Mouse (Mus musculus): Measurements from ENCODE around the gene Itpr2. TPM values are rescaled to one million over a fixed set of nuclear protein-coding genes. Genes with fewer than 3 reads are reported as not detected.

The Itpr2 gene
- 6.0 and 9.5 TPM in 2 replicates for total RNA-seq (2014; fragmentation: Nextera tagmentation)
- total RNA-seq (2017), result 15.1 and 22.6 TPM in 2 replicates

DNA sequence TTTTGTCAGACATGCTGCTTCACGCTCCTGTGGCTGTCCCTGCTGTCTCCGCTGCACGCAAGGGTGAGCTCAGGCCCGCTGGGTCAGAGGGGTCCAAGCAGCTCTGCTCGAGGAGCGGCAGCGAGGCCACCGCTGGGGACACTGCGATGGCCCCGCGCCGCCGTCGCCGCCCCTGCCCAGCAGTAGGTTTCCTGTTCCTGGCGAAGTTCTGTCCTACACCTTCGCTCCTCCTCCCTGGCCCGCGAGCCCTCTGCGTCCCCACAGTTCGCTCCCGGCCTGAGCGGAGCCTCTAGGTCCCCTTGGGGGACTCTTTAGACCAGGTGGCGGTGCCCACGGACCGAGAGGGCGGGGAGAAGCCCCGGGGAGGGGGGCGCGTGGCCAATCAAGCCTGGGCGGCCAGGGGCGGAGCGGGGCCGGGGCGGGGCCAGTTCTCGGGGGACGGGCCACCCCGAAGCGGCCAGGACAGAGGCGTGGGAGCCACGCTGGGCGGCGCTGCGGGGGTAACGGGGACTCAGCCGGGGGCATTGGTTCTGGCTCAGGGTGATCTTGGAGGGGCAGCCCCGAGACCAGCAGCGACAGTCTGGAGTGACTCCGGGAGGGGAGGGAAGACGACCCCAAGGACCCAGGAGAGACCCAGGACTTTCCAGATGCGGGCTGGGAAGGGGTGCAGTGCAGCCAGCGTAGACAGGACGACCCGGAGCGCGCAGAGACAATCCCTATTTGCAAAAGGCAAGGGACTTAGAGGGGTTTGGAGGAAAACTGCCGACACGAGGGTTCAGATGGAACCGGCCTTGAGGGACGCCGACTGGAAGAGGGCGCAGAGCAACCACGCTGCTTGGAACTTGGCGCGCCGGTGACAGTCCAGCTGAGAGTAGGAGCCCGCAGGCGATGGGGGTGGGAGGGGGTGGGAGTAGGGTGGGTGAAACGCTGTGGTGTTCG, at the start of gene Itpr2:
Gene Itpr2 (minus strand): TSS at position 358 of the 939 bp plus-strand sequence.
- ATAC-seq (replicated peaks; ENCODE audit: poor library complexity, severe bottlenecking), result peak; percentile 84

DNA sequence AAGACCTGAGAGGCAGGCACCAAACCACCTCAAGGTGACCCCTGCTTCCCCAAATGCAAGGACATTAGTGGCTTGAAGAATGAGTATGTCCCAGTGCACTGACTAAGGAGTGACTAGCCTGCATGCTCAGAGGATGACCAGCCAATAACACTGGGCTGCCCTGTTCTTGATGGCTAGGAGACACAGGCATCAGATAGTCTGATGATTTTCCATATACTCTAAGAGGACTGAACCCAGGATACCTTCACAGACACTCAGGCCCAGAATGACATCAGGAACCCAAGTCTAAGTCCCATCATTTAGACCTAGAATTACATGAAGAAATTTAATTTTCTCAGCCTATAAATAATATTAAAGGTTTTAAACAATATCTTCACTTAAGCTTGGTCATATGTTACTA, 49.3 kb upstream of the Itpr2 start:
- no peak for ATAC-seq (replicated peaks; ENCODE audit: poor library complexity, severe bottlenecking)

DNA sequence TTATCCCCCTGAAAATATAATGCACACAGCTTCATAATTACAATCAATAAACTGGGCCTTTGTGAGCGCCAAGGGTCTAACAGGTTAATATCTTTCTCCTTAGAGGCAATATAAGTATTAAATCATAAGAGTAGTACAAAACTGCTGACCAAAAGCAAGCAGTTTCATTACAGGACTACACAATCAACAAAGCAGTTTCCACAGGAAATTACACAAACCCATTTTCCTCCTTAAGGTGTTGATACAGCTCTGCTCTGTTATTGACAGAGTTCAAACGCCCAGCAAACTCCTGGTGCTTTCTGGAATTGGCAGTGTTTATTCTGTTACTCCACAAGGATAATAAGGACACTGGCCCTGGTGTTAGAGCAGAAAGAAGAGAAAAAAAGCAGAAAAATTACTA, 48.4 kb upstream of the Itpr2 start:
- no peak for ATAC-seq (replicated peaks; ENCODE audit: poor library complexity, severe bottlenecking)

DNA sequence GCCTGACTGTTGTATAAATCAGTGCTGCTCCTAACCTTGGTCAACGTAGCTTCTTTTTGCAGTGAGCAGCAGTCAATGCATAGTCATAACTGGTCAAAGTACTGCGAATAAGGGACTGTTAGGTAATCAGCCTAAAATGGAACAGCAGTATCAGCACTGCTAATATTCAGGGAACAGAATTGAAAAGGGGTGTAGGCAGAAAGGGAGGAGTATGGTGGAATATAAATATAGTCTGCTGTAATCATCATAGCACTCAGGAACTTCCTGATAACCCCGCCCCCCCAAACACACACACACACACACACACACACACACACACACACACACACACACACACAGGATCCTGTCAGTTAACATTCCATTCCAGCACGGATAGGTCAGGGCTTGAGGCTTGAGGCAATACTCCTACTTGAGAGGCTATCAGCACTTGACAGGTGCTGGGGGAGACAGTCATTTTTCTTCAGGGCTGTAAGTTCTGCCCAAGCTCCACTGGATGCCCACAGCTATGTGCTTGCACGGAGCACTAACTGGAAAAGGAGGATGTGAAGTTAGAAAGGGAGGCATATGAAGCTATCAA, 43.4 kb upstream of the Itpr2 start:
- no peak for ATAC-seq (replicated peaks; ENCODE audit: poor library complexity, severe bottlenecking)

DNA sequence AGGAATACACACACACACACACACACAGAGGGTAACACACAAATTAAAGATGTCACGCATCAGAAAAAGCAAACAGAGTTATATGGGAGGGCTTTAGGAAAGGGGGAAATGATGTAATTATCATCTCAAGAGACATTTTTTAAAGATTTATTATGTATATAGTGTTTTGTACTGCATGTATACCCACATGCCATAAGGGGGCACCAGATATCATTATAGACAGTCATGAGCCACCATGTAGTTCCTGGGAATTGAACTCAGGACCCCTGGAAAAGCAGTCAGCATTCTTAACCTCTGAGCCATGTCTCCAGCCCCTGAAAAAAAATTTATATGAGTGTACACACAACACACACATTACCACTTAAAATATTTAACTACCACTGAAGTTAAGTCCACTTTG, 42.6 kb upstream of the Itpr2 start:
- ATAC-seq (replicated peaks; ENCODE audit: poor library complexity, severe bottlenecking), result peak; percentile 35; the same call in 1 of the 2 replicates

DNA sequence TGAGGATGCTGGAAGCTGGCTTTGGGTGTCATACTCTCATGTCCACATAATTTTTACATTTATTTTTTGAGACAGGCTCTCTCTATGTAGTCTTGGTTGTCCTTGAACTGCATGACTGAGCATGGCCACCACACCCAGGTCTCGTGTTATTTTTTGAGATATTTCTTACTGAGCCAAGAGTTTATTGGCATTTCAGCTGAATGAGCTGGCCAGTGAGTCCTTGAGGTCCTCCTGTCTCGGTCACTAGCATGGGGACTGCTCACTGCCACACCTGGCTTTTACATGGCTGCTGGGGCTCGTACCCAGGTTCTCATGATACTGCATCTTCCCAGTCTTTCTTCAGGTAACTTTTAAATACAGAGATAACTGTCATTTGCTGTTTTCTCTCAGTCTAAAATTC, 38.4 kb upstream of the Itpr2 start:
- no peak for ATAC-seq (replicated peaks; ENCODE audit: poor library complexity, severe bottlenecking)

DNA sequence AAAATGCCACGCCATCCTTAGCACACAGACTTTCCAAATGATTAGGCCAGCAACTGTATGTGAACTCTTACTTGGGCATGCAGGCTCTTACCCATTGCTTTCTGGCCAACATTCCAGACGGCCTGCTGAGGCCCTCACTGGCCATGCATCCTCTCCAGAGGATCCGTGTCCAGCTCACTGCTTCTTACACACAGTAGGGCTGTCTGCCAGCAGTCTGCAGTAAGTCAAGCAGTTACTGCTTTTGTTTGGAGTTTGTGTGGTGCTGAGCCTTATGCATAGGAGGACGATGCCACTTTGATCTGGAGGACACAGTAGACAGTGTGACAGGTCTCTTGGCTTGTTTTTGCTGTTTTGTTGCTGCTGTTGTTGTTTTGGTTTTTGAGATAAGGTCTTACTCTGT, 36.6 kb upstream of the Itpr2 start:
- ATAC-seq (replicated peaks; ENCODE audit: poor library complexity, severe bottlenecking), result no peak

DNA sequence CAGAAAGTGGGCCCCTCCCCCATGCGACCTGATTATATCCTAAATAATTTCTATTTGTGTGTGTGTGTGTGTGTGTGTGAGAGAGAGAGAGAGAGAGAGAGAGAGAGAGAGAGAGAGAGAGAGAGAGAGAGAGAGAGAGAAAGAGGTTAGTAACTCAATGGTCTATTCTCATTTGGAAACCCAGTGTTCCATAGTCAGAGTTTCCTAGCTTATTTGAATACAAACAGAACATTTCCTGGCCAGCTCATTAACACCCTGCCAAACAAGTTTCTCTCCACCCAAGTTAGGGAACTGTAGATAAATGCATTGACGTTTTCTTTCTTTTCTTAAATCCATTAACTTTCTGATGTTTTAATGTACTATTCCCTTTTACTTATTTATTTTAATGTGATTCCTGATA, 36.0 kb upstream of the Itpr2 start:
- ATAC-seq (replicated peaks; ENCODE audit: poor library complexity, severe bottlenecking), result no peak

DNA sequence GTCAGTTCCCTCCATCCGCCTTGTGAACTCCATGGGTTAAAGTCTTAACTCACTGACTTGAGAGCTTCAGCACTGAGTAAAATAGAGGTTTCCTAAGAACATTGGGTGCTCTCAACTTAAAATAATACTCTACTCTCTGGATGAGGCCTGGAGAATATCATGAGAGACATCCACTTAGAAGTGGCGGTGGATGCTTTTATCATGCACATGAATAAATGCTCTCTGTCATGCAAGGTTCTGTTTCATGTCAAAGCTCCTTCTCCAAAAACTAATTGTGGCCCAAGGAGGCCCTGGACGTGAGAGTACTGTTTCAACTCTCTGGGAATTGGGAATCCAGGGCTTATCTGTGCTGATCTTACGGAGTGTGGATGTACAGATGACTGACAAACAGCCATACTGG, 35.1 kb upstream of the Itpr2 start:
- no peak for ATAC-seq (replicated peaks; ENCODE audit: poor library complexity, severe bottlenecking)

DNA sequence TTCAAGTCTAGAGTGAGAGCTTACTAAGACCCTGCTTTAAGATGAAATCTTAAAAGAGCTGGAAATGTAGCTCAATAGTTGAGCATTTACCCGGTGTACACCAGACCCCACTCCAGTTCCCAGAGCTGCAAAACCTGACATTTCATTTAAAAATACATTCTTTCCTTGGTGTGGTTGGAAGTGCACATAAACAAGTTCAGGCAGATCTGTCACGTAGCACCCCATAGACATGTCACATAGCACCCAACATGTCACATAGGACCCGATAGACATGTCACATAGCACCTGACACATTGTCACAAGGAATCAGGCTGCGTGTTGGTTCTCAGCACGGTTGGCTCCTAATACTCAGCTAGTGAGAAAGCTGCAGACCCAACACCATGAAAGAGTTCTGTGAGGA, 33.5 kb upstream of the Itpr2 start:
- ATAC-seq (replicated peaks; ENCODE audit: poor library complexity, severe bottlenecking), result no peak

DNA sequence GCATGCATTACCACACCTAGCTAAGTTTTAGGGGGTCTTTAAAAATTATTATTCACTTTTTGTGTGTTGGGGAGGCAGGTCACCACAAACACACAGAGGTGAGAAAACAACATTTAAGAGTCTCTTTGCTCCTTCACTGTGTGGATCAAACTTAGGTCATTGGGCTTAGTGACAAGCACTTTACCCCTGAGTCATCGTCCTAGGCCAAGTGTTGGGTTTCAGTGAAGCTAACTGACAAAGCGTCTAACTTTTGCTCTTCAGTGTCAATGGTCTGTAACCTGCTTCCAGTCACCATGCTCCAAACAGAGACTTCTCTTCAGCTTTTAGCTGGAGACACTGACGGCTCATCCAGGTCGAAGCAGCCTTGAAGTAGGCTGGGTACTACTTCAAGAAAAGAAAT, 31.1 kb upstream of the Itpr2 start:
- ATAC-seq (replicated peaks; ENCODE audit: poor library complexity, severe bottlenecking), result no peak

DNA sequence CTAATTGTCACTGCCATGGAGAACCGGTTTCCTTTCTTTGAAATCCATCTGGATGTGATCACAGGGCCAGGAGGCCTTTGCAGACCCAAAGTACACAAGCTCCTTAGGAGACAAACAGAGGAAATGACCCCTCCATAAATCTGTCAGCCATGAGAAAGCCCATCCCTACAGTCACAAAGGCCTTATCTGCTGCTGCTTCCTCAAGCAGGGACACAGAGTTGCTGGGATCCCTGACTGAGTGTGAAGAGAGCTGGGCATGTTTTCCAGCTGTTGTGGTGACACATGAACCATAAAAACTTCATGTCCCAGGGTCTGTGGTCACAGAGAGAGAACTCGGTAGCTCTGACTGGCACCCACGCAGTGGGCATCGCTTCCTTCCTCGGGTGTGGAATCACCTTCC, 28.7 kb upstream of the Itpr2 start:
- ATAC-seq (replicated peaks; ENCODE audit: poor library complexity, severe bottlenecking), result no peak

DNA sequence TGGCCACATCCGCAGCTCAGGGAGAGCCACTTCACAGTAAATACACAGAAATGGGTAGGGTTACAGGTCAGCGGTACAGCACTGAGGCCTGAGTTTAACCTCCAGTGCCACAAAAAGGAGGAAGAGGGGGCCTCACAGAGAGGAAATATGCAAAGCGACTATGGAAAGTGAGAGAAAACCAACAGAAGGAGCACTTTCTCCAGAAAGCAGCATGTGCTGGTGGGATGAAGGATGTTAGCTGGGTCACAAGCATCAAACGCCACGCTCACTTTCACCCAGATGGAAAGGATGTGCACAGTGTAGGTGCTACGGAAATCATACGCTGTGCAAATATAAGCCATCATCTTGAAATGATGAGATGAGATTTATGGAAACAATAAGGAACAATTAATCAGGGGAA, 28.3 kb upstream of the Itpr2 start:
- ATAC-seq (replicated peaks; ENCODE audit: poor library complexity, severe bottlenecking), result no peak

DNA sequence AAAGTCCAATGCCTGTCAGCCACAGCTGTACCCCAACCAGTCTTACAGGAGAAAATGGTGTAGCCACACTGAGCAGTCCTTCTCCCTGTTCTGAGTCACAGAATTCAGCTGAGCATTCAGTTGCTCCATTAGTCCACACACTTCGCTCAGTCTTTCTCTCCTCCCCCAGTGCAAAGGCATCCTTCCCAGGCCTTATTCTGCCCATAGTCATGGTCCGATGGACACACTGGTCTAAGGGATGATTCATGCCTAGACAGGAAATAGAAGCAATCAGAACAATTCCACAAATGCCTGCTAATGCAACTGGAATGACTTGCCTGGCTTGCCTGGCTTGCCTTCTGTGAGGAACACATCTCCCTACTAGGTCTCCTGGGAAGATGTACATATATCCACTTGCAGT, 25.5 kb upstream of the Itpr2 start:
- no peak for ATAC-seq (replicated peaks; ENCODE audit: poor library complexity, severe bottlenecking)

DNA sequence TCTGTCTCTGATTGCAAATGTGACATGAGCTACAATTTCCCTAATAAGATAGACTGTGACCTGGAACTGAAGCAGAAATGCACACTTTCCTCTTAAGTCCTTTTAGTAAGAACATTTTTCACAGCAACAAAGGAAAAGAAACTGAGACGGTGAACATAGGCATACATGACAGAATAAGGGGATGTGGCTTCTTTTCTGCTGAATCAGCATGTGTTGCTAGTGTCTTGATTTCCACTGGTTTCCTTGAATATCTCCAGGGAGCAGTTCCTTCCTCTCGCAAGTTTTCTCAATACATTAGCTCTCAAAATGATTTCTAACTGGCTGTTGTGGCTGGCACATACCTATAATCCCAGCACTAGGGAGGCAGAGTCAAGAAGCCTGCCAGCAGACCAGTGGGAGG, 23.5 kb upstream of the Itpr2 start:
- ATAC-seq (replicated peaks; ENCODE audit: poor library complexity, severe bottlenecking), result no peak

DNA sequence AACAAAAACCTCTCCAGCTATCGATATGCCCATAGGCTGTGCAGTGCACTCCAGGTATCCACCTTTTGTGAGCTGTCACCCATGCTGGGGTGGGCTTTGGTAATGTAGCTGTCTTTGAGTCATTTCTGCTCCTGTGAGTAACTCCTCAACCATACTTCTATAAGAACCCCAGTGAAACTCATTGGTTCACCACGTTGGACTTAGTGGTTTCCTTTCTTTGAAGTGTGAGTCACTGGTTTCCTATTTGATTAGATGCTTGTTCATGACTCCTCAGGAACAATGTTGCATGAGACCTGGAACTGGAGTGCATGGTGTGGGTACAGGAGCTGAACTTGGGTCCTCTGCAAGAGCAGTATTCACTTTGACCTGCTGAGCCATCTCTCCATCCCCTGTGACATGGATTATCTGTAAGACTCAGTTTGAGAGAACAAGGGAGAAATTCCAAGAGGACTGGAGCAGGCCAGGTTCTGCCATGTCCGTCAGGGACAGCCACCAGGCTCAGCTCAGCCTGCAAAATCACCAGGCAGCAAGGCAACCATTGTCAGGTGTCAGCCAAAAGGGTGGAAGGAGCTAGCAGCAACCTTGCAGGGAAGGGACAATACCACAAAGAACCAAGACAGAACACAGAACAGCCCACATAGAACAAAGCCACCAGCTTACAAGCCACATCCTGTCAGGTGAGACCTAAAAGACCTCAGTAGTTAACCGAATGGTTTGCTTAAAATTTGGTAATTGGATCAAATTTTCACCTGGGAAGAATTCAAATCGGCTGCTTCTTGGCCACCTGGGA, 19.6 kb upstream of the Itpr2 start:
- peak; percentile 30; the same call in 1 of the 2 replicates for ATAC-seq (replicated peaks; ENCODE audit: poor library complexity, severe bottlenecking)

DNA sequence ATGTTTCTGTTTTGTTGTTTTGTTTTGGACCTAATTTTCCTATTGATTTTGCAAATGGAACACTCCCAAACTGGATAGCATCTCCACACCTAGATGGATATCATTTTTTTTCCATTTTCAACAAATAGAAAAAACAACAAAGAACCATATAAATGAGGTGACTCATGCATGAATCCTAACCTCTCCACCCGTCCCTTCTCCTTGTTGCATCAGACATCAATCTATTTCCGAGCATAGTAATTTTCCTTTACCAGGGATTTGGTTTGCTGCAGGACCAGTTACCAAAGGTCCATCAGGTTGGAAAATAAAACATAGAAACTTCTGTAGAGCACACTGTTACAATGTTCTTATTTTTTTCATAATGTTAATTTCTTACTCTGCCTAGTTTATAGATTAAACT, 17.0 kb upstream of the Itpr2 start:
- ATAC-seq (replicated peaks; ENCODE audit: poor library complexity, severe bottlenecking), result no peak

DNA sequence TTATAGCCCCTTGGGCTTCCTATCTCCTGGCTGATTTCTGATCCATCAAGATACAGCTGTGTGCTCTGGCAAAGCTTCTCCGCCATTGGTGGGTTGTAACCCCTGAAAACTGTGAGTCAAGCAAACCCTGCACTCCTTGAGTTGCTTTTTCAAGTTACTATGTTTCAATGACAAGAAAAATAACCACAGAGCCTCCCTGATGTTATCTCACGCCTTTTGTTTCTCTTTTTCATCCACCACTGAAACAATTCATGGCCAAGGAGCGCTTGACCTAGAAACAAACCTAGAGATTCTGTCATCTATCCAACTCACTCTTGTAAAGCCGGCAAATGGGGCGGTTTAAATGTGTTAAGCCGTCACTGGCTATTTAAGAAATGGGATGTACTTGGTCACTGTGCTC, 13.9 kb upstream of the Itpr2 start:
- no peak for ATAC-seq (replicated peaks; ENCODE audit: poor library complexity, severe bottlenecking)

DNA sequence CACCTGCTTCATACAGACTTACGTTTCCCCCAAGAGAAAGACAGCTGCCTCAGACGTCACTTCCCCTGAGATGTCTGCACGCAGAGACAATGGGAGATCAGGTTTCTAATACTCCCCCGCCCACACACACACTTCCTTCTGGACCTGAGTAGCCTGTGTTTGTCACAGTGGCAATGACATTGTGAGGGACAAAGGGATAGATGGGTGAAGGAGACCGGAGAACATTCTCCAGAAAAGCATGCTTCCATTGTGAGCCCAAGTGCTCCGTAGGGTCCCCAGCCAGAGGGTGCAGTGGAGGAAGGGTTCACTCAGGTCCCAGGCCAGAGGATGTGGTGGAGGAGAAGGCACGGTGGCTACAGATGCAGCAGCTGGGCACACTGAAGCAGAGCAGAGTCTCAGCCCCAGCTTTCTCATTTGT, 12.5 kb upstream of the Itpr2 start:
- peak; percentile 40 for ATAC-seq (replicated peaks; ENCODE audit: poor library complexity, severe bottlenecking)

DNA sequence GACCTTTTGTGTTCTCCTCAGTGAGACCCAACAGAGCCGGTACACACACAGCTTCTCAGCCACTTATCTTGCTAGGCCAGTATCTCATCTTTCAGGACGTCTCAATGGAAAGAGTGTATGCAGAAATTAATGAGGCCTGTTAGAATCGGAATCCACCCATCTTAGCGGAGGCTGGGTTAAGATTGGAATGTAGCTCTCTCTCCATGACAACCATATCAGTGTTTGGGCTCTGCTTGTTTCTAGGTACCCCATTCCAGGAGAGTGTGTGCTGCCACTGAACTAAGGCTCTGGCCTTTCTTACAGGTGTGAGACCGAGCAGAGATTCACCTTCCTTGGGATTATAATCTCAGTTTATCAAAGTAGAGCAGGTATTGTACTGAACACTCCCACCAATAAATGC, 11.9 kb upstream of the Itpr2 start:
- ATAC-seq (replicated peaks; ENCODE audit: poor library complexity, severe bottlenecking), result no peak

DNA sequence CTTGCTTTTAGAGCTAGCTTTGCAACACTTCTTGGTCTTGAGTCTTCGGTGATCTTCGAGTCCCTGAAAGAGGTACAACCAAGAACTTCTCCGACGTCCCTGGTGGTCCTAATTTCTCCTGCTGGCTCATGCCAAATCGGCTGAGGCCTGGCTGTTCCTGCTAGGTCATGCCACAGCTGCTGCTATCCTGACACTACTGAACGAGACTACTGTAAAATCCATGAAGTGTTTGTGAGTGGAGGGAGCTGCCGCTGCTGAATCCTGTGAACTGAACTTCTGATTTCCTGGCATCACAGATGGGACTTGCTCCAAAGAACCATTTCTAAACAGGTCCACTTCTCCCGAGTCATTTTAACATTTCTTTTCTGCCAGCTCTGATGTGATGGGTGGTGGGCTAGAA, 11.4 kb upstream of the Itpr2 start:
- ATAC-seq (replicated peaks; ENCODE audit: poor library complexity, severe bottlenecking), result no peak
